Mouse (Mus musculus) neural tube, embryonic 11.5 days (tissue): ENCODE results near the gene Kifc3. TPM values are rescaled to one million over a fixed set of nuclear protein-coding genes. Genes with fewer than 3 reads are reported as not detected.

Source experiments
- ATAC-seq: fragments of 200-750 bp; cut with Nextera tagmentation; 2 replicates; pipeline ENCODE4 v1.8.0; 2017; ENCODE audit warnings: moderate number of reproducible peaks, mild to moderate bottlenecking, moderate TSS enrichment, moderate library complexity; ENCODE audit not compliant: insufficient read depth, low FRiP score, low TSS enrichment
- DNase-seq: peaks from one replicate; pipeline ENCODE4 v3.0.0-alpha.2; 2015; ENCODE audit warnings: low spot score
- H3K27ac ChIP-seq: fragments of 300-500 bp; sonication (generic); 2 replicates; pipeline ENCODE4 v1.5.1; 2014; ENCODE audit warnings: low read depth, mild to moderate bottlenecking, low read length
- H3K27me3 ChIP-seq: fragments of 300-500 bp; sonication (generic); 2 replicates; pipeline ENCODE4 v1.6.1; 2014; ENCODE audit warnings: mild to moderate bottlenecking, low read length, mixed read lengths; ENCODE audit not compliant: control insufficient read depth, insufficient read depth
- H3K36me3 ChIP-seq: fragments of 300-500 bp; sonication (generic); 2 replicates; pipeline ENCODE4 v1.6.1; 2014; ENCODE audit warnings: mild to moderate bottlenecking, low read length, moderate library complexity, mixed read lengths; ENCODE audit not compliant: control insufficient read depth, insufficient read depth
- H3K4me1 ChIP-seq: fragments of 300-500 bp; sonication (generic); 2 replicates; pipeline ENCODE4 v1.6.1; 2014; ENCODE audit warnings: low read length, mixed read lengths; ENCODE audit not compliant: control insufficient read depth, insufficient read depth
- H3K4me2 ChIP-seq: fragments of 300-500 bp; sonication (generic); 2 replicates; pipeline ENCODE4 v1.6.1; 2014; ENCODE audit warnings: low read depth, mild to moderate bottlenecking, moderate library complexity
- H3K4me3 ChIP-seq: fragments of 300-500 bp; sonication (generic); 2 replicates; pipeline ENCODE4 v1.5.1; 2014; ENCODE audit warnings: low read depth, low read length
- H3K9ac ChIP-seq: fragments of 300-500 bp; sonication (generic); 2 replicates; pipeline ENCODE4 v1.6.1; 2014; ENCODE audit warnings: mild to moderate bottlenecking, low read length
- H3K9me3 ChIP-seq: fragments of 300-500 bp; sonication (generic); 2 replicates; pipeline ENCODE4 v1.6.1; 2016; ENCODE audit warnings: low read length; ENCODE audit not compliant: control insufficient read depth
- WGBS: fragments of 180-500 bp; shearing (Covaris S2); extraction: QIAGEN DNeasy Blood & Tissue Kit; methylation state at CpG from one replicate; pipeline ENCODE4 v1.1.7; 2014; 5-methylcytosine and 5-hydroxymethylcytosine counted together
- polyA plus RNA-seq: library from polyadenylated mRNA; unstranded; fragments of >200 nt; fragmentation: Nextera tagmentation; extraction: Ambion mirVana; gene quantifications from 2 replicates; pipeline ENCODE4 v1.2.1, GENCODE M21; 2014

Kifc3 gene
- polyA plus RNA-seq, 1 experiment from 2014 or later = 7.4 TPM

DNA sequence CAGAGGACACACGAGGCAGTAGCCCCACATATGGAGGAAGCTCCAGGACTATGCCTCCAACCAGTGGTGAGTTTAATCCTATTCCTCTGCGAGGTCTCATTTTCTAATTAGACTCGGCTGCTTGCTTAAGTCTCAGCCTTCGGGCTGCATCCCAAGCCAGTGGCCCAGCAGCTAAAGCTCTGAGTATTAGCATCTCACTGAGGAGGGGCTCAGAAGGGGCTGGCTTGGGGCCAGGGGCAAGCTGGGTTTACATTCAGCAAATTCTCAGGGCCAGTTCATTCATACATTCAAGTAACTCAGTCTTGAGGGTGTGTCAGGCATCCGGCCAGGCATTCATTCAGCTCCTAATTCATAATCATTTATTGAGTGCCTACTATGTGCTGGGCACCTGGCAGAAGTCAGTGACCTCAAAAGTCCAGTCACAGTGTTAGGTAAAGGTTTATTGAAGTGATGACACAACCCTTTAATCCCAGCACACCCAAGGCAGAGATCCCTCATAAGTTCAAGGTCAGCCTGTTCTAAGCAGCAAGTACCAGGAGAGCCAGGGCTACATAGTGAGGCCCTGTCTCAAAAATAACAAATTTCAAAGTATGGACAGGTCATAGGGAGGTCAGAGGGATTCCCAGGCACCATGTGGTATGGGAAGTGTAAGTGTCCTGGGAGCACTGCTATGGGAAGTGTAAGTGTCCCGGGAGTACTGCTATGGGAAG is 64.1 kb downstream of the Kifc3 start:
- Histone ChIP-seq H3K27me3 (peaks cover 18% of the 10 kb centered on the region), H3K36me3 (no peaks in the 10 kb centered on the region), H3K27ac (no peak overlapping the region), H3K4me1 (peaks cover 11% of the 10 kb centered on the region; the same call in 1 of the 2 replicates), H3K9ac (no peak overlapping the region), H3K9me3 (no peaks in the 10 kb centered on the region), H3K4me2 (no peak overlapping the region), H3K4me3 (no peak overlapping the region)
- DNase-seq = no peak
- 27% methylated on average over 6 of the region's 6 CpGs for WGBS
- no peak for ATAC-seq

DNA sequence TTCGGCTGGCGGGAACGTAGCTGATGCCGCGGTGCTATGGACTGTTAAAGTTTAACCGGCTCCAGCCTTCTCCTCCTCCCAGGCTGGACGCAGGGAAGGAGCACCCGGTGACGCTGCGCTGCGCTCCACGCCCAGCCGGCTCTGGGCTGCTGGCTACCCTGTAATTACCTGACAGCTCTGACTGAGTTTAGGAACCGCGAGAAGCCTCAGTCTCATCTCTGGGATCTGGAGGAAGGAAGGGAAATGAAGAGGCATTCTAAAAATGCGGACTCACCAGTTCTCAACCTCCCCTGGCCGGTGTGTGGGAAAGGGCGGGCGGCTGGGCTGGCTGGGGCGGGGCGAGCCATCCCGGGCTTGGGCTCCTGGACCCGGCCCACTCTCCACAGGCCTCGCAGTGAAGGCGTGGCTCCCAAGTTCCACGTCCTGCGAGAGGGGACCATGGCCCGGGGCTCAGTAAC is 64.9 kb downstream of the Kifc3 start:
- Histone ChIP-seq H3K4me2 (peak overlapping the region; percentile 45), H3K27ac (no peak overlapping the region), H3K27me3 (peaks cover 18% of the 10 kb centered on the region), H3K9me3 (no peaks in the 10 kb centered on the region), H3K36me3 (no peaks in the 10 kb centered on the region), H3K4me1 (peaks cover 7% of the 10 kb centered on the region; the same call in 1 of the 2 replicates), H3K9ac (no peak overlapping the region), H3K4me3 (0 out of 2 replicates have a peak overlapping the region, but pooled peaks have one; percentile 3)
- no peak for ATAC-seq
- 2% methylated on average over 28 of the region's 28 CpGs for WGBS
- DNase-seq = no peak

DNA sequence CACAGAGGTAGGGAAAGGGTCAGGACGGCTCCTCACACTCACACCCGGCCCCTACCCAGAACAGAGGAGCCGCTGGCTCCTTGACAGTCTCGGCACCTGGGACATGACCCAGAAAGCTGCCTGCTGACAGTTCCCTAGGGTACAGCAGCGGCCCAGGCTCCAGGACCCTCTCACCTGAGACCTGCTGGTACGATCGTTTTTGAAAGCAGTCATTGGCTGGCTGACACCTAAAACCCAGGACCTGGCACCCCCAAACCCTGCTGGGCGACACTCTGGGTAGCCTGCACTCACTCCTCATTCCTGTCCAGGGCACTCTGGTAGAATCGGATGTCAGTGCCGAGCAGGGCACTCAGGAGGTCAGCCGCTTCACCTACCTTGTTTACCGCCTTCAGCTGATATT is 65.4 kb downstream of the Kifc3 start:
- no peak overlapping the region for H3K4me3 ChIP-seq
- H3K36me3 ChIP-seq = no peaks in the 10 kb centered on the region
- ATAC-seq = no peak
- WGBS = 14% methylated on average over 12 of the region's 12 CpGs
- peaks cover 5% of the 10 kb centered on the region; the same call in 1 of the 2 replicates for H3K4me1 ChIP-seq
- no peak overlapping the region for H3K9ac ChIP-seq
- no peak for DNase-seq
- no peaks in the 10 kb centered on the region for H3K9me3 ChIP-seq
- H3K27ac ChIP-seq = no peak overlapping the region
- H3K27me3 ChIP-seq = peaks cover 18% of the 10 kb centered on the region
- peak overlapping the region; percentile 45; the same call in 1 of the 2 replicates for H3K4me2 ChIP-seq

DNA sequence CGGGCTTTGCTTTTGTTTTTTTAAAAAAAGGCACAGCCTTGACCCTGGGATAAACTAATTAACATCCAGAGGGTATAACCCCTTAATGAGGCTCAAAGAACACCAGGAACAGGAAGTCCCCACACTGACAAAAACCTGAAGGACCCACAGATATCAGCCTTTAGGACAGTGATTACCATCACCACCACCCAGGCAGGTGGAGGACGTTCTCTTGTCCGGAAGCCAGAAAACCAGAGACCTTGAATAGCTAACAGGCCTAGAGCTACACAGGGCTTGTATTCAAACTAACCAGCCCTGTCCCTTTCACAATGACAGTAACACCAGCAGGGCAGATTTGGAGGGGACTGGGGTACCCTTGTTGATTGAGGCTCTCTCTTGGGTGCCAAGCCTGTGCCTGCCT is 66.4 kb downstream of the Kifc3 start:
- Histone ChIP-seq H3K4me2 (no peak overlapping the region), H3K9me3 (no peaks in the 10 kb centered on the region), H3K27ac (no peak overlapping the region), H3K4me3 (no peak overlapping the region), H3K9ac (no peak overlapping the region), H3K4me1 (no peaks in the 10 kb centered on the region), H3K27me3 (peaks cover 18% of the 10 kb centered on the region), H3K36me3 (no peaks in the 10 kb centered on the region)
- ATAC-seq = no peak
- 84% methylated on average over 3 of the region's 3 CpGs for WGBS
- DNase-seq = no peak

DNA sequence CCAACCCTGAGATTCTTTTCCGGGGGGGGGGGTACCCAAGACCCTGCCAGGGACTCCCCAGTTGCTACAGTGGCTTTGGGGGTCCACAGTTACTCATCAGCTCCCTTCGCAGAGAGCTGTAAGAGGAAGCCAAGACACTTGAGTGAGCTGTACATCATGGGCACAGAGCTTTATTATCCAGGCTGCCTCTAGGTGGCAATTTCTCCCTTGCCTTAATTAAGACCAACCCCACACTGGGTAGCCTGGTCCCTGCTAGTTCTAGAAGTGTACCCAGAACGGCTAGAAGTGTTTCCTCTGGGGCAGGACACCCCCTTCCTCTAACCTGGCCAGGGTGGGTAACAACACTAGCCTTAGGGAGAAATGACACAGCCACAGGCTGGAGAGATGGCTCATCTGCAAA is 67.4 kb downstream of the Kifc3 start:
- Histone ChIP-seq H3K36me3 (no peaks in the 10 kb centered on the region), H3K27me3 (peaks cover 18% of the 10 kb centered on the region), H3K4me2 (no peak overlapping the region), H3K9me3 (no peaks in the 10 kb centered on the region), H3K27ac (no peak overlapping the region), H3K4me3 (no peak overlapping the region), H3K4me1 (no peaks in the 10 kb centered on the region), H3K9ac (no peak overlapping the region)
- 52% methylated on average over 3 of the region's 3 CpGs for WGBS
- DNase-seq (no peak), ATAC-seq (0 out of 2 replicates have a peak, but pooled peaks have one; percentile 41)

DNA sequence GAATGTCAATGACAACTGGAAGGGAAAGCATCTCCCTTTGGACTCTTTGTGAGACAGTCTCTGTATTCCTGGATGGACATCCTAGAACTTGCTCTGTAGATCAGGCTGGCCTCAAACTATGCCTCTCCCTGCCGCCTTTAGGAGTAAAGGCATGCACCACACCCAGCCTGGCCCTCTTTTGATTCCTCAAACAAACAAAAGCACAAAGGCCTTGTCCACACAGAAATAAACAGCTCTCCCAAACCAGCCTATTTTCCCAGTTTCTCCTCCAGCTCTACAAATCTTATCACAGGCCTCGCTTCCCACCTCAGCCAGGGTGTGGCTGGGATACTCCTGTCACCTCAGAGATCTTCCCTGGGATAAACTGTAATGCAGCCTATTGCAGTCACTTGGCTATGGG is 68.4 kb downstream of the Kifc3 start:
- ATAC-seq (no peak), DNase-seq (no peak)
- no peaks in the 10 kb centered on the region for H3K36me3 ChIP-seq
- no peaks in the 10 kb centered on the region for H3K9me3 ChIP-seq
- no peak overlapping the region for H3K9ac ChIP-seq
- no peak overlapping the region for H3K4me2 ChIP-seq
- WGBS = 82% methylated on average over 2 of the region's 2 CpGs
- H3K27ac ChIP-seq = no peak overlapping the region
- peaks cover 18% of the 10 kb centered on the region for H3K27me3 ChIP-seq
- H3K4me3 ChIP-seq = no peak overlapping the region
- H3K4me1 ChIP-seq = no peaks in the 10 kb centered on the region

DNA sequence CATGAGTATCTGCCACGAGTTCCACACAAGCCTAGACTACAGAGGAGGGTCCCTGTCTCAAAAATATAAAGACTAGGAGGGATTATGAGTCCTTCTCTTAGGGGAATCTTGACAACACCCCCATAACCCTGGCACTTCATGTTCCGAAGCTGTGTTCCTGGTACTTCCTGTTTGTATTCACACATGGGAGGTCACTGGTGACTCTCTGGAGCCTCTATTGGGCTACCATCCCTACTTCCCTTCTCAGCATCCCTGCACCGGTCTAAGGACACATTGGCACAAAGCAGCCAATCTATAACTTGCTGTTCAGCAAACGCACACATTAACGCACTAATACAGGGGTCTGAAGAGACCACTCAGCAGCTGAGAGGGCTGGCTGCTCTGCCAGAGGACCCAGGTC is 70.6 kb downstream of the Kifc3 start:
- Histone ChIP-seq H3K9ac (no peak overlapping the region), H3K27me3 (peaks cover 3% of the 10 kb centered on the region), H3K4me3 (no peak overlapping the region), H3K4me1 (0 out of 2 replicates have a peak, but pooled peaks cover 2% of the 10 kb centered on the region), H3K36me3 (no peaks in the 10 kb centered on the region), H3K4me2 (no peak overlapping the region), H3K9me3 (no peaks in the 10 kb centered on the region), H3K27ac (no peak overlapping the region)
- DNase-seq = no peak
- WGBS = 82% methylated on average over 5 of the region's 5 CpGs
- no peak for ATAC-seq

DNA sequence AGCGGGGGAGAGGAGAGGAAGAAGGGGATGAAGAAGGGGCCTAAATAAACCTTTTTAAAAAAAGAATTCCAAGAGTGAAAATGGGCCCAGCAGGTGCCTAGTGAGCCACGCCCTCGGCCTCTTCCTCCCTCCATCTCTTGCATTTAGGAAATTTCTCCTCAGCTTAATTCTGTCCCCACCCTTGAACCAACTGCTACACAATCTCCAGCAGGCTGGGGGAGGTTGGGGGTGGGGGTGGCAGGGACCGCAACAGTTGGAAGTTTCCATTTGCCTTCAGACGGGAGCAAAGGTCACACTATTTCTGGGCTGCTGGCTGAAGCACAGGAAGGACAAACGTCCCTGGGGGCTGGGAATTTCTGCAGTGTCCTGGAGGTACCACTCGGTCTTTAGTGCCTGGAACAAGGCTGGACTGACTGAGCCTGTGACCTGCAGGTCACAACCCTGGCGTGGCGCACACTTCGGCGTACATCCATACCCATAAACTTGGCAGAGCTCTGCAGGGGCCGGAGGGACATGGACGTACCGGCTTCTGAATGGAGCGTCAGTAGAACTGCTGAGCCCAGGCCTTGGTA is 71.6 kb downstream of the Kifc3 start:
- ATAC-seq (no peak), DNase-seq (no peak)
- Histone ChIP-seq H3K9ac (no peak overlapping the region), H3K4me2 (no peak overlapping the region), H3K4me3 (no peak overlapping the region), H3K9me3 (no peaks in the 10 kb centered on the region), H3K36me3 (no peaks in the 10 kb centered on the region), H3K4me1 (0 out of 2 replicates have a peak, but pooled peaks cover 2% of the 10 kb centered on the region), H3K27me3 (no peaks in the 10 kb centered on the region), H3K27ac (no peak overlapping the region)
- WGBS = 62% methylated on average over 15 of the region's 15 CpGs
